Mouse (Mus musculus) brain, embryonic 14.5 days (tissue): ENCODE measurements around the gene Pde9a. TPM values are rescaled to one million over a fixed set of nuclear protein-coding genes. Genes with fewer than 3 reads are reported as not detected.

Experiments used
- DNase-seq: peaks from one replicate; pipeline ENCODE4 v3.0.0-alpha.2; 2011; ENCODE audit warnings: low read depth
- CTCF ChIP-seq: fragments of 200-500 bp; IDR thresholded peaks from 2 replicates; pipeline ENCODE4 v1.5.1; 2012; ENCODE audit warnings: inconsistent platforms, mild to moderate bottlenecking, moderate library complexity, borderline replicate concordance; ENCODE audit not compliant: insufficient read depth, insufficient read length; ENCODE audit errors: extremely low read depth
- POLR2A ChIP-seq: fragments of 200-500 bp; IDR thresholded peaks from 2 replicates; pipeline ENCODE4 v1.6.1; 2012; ENCODE audit warnings: mild to moderate bottlenecking, inconsistent platforms, borderline replicate concordance; ENCODE audit not compliant: poor library complexity, insufficient read depth, insufficient read length, severe bottlenecking; ENCODE audit errors: extremely low read depth
- polyA plus RNA-seq: library from polyadenylated mRNA; depleted of rRNA; stranded (reverse); fragments of >200 nt; gene quantifications from 2 replicates; pipeline ENCODE4 v1.2.3, GENCODE M21; 2012

Gene Pde9a
- polyA plus RNA-seq, 1 experiment, result 60.9 TPM

DNA sequence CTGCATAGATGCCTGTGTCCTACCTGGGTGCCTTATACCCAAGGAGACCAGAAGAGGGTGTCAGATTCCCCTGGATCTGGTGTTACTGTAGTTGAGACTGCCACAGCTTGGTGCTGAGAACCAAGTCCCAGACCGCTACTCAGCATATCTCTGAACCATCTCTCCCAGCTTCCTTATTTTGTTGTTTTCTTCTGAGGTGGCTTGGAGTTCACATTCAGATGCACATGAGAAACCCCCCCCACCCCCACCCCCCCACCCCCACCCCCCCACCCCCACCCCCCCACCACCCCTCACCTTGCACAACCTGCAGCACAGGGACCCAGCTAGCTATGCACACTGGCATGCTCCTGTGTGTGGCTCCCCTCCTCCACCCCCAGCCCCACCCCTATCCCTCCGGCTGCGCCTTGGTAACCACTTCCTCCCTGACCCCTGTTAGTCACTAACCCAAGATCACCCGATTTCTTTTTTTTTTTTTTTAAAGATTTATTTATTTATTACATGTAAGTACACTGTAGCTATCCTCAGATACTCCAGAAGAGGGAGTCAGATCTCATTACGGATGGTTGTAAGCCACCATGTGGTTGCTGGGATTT lies 50.9 kb downstream of the Pde9a start:
- no peak for DNase-seq
- TF ChIP-seq CTCF (no peak), POLR2A (no peak)

DNA sequence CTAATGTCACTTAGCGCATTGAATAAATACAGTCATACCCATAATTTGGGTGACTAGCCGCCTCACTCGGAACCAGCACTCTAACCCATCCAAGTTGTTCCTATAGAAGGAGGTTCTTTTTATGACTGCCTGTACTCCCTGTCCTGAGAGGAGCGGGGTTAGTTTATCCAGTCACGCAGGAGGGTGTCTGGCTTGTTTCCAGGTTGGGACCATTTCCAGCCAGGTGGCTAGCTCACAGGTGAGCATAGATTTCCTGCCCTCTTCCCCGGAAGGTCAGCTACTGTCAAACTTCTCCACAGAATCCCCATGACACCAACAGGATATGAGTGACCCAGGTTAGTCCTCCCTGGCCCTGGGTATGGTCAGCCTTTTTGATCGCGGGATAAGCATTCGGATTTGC lies 51.5 kb downstream of the Pde9a start:
- no peak for DNase-seq
- no peak for TF ChIP-seq POLR2A
- TF ChIP-seq CTCF, result no peak

DNA sequence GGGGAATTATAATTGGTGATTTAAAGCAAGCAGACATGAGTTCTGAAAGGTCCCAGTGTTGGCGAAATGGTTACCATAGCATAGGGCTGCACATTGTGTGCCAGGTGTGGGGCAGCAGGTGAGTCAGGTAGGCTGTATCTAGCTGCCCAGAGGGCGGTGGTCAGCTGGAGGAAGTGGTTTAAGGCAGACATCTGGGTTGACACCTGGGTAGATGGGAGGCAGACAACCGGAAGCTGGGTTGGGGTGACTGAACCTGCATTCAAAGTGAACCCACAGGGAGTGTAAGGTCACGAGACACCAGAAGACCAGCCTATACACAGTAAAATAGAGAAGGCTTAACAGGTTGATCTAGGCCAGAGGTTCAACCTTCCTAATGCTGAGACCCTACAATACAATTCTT lies 54.0 kb downstream of the Pde9a start:
- TF ChIP-seq CTCF, result no peak
- DNase-seq, result no peak

DNA sequence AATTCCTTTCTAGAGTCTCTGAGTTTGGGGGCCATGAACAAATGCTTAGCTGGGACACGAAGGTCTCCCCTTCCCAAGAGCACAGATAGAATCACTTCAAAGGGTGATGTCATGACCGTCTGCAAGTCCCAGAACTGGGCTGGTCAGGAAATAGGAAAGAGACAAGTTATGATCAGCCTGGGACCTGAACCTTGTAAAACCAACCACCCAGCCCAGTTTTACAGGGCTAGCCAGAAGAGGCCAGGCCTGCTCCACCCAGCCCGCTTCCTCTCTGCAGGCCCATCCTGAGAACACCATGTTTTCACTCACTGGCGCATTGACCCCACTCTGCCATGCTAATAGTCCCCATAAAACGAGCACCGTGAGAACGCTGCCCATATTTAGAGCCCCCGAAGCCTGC lies 56.5 kb downstream of the Pde9a start:
- no peak for TF ChIP-seq CTCF
- no peak for TF ChIP-seq POLR2A
- no peak for DNase-seq

DNA sequence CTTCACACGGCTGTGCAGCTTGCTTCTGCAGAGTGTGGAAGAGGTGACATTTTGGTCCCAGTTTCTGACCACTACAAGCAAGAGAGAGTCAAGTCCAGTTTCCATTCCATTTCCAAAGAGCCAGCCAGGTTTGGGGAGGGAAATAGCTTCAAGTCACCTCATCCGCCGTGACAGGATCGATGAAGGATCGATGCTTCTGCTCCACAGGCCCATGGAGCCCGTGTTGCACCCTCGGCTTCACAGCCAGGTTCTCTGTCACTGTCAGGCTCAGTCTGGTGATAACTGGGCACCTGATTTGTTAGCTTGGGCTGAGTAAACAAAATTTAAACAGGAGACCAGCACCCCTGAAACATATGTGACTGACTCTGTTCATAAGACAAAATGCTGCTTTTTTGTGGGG lies 58.2 kb downstream of the Pde9a start:
- TF ChIP-seq CTCF, result no peak
- TF ChIP-seq POLR2A, result no peak

DNA sequence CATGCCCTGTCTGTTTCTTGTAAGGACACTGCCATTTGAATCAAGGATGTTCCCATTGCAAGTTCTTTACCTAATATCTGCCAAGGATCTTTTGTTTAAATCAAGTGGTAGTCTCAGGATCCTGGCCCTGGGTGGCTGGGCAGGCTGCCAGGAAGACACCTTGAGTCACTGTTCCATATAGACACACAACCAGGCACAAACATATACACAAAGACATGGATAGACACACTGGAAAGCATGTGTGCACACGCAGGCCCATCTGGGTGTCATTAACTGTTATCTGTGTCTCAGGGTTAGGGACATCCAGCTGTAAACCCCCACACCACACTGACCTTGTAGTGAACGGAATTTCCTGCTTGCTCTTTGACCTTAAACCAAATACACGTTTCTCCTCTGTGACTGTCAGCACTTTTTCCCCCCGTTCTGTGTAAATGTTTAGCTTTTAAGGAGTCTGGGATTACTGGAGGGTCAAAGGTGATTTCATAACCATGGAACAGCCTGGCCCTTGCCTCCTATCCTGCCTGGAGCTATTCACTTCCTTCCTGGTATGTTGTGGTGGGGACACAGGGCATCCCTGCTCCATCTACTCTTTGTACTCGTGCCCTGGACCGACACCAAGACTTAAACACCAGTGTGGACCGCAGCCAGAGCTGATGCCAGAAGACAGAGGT lies 59.2 kb downstream of the Pde9a start:
- DNase-seq, result no peak
- no peak for TF ChIP-seq POLR2A
- no peak for TF ChIP-seq CTCF

More for the DNA sequence above, 58.2 kb downstream of the Pde9a start:
- DNase-seq, result no peak

DNA sequence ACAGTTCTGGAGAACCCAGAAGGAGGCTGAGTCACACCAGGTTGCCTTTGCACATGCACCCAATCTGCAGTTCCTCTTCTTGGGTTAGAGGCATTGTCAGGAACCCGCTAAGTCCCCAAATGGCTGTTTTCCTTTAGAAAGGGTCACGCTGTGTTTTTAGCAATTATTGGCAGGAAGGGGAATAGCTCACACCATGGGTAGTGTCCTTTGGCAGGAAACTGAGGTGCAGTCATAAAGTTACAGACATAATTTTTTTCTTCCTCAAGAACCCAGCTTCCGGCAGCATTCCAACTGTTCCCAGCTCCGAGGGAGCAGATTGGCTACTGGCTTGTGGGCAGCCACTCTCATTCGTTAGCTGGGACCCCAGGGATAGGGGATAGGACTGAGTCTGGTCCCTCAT lies 61.8 kb downstream of the Pde9a start:
- TF ChIP-seq POLR2A, result no peak
- no peak for TF ChIP-seq CTCF
- DNase-seq, result no peak

DNA sequence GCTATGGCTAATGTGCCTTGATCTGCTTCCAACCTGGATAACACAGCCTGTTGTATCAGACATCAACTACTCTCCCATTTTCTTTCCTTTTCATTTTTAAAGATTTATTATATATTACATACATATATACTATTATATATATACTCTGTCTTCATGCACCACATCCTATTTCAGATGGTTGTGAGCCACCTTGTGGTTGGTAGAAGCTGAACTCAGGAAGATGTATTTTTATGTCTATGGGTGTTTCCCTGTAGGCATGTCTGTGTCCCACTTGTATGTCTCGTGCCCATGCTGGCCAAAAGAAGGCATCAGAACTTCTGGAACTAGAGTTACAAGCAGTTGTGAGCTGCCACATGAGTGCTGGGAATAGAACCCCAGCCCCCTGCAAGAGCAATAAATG lies 62.5 kb downstream of the Pde9a start:
- no peak for TF ChIP-seq CTCF
- TF ChIP-seq POLR2A, result no peak
- no peak for DNase-seq

DNA sequence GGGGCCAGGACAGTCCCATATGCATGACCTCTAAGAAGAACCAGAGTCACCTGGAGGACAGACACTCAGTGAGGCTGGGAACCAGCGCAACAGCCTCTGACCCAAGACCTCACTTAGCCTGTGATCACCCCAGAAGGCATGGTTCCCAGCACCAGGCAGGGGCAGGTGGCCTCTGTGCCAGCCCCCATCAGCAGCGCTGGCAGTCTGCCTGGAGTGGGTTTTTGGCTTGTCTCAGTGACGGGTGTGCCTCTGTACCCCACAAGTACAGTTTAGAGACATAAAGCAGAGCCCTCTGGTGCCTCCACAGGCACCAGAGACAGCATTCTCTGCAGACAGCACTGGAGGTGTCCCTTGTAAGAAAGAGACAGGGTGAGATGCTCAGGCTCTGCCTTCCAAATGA lies 64.2 kb downstream of the Pde9a start:
- DNase-seq, result peak; percentile 79
- TF ChIP-seq CTCF (no peak), POLR2A (no peak)

DNA sequence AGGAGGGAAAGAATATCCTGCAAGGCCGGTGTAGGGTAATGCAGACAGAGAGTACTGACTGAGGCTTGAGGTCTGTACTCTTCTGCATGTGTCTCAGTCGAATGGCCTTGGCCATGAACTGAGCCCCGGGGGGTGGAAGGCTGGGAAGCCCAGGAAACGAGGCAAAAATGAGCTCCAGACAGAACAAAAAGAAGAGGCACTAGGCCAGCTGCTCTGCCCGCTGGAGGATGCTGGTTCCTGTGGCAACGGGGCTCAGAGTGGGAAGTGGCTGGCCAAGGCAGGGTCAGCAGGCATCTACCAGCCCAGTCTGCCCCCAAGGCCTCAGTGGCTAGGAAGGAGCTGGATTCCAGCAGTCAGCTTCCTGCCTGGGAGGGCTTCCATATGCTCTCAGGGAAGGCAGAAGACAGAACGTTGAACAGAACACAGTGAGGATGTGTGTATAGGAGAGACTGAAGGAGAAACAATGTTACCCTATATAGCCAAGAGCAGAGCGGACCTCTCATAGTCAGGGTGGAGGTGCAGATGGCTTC lies 65.2 kb downstream of the Pde9a start:
- TF ChIP-seq POLR2A (no peak), CTCF (no peak)
- peak; percentile 69 for DNase-seq

DNA sequence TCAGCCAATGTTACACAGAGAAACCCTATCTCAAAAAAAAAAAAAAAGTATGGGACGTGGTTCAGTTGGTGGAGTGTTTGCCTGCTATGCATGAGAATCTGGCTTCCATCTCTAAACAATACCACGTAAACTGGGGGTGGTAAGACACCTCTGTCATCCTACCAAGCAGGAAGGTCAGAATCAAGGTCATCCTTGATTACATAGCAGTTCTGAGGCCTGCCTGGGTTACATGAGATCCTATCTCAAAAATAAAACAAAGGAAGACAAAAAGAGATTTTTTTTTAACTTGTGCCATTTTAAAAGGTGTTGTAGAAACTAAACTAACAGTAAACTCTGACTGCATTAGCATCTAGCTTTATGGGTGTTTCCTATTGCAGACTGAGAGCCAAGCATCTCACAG lies 66.8 kb downstream of the Pde9a start:
- TF ChIP-seq POLR2A (no peak), CTCF (no peak)
- no peak for DNase-seq

DNA sequence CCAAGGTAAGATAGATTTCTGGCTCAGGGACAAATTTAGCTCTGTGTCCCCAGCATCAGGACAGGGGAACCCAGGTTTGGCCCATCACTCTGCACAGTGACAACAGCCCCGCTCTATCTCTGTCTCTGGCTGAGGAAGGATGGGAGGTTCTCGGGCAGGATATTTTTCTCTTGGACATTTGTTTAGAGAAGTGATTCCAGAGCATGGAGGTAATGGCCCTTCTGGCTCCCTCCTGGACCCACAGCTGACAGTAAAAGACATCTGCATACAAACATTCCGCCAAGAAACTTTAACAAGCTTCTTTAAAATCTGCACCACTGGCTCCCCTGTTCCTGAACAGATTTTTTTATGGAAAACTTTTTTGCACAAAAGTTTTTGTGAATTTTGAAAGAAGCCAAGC lies 67.5 kb downstream of the Pde9a start:
- no peak for DNase-seq
- TF ChIP-seq POLR2A (no peak), CTCF (no peak)
